Mouse (Mus musculus): ENCODE measurements around the gene Plekho1.

DNA sequence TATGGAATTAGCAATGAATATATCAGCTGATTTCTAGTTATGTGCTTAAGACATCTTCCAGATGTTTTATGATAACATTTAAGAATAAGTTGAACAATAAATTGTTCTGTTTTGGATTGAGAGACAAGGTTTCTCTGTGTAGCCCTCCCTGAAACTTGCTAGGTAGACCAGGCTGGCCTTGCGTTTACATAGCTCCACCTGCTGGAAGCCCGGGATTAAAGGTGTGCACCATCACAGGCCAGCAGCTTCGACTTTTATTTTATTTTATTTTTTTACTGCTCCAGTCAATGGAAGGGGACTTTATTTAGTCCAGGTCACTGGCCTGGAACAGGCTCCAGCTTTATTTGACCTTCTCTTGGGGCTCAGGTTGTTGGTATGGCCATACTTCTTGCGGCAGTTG, 32.1 kb downstream of the Plekho1 start:
- TF ChIP-seq CTCF (IDR thresholded peaks at IDR 0.05; ENCODE audit: low read depth) (peak; percentile 68), EP300 (optimal IDR thresholded peaks at IDR 0.05) (no peak)
